Mouse (Mus musculus) E14TG2a.4 (cell line): ENCODE measurements around the gene Ccdc103.

Experiments used
- CTCF ChIP-seq: conservative IDR thresholded peaks from 2 replicates; pipeline ENCODE4 v1.5.1; 2014; ENCODE audit warnings: low read length
- NANOG ChIP-seq: IDR thresholded peaks from 2 replicates; pipeline ENCODE4 v1.6.1; 2014; ENCODE audit warnings: borderline replicate concordance, low read length, mixed read lengths
- POU5F1 ChIP-seq: IDR thresholded peaks from 2 replicates; pipeline ENCODE4 v1.6.1; 2014; ENCODE audit warnings: low read length, borderline replicate concordance

- TF ChIP-seq CTCF (no peak), NANOG (no peak), POU5F1 (no peak)
Measured at GRCm38 (mm10) chr11:102834219-102834618, 46.8 kb upstream of the Ccdc103 start.
